Mouse (Mus musculus) bone marrow macrophage, adult 2 months (primary cell): ENCODE measurements at regions not wholly inside any gene's neighbourhood (a gene's known extent, or its start where the extent isn't known, plus 50 kb on each side); places are given as distances from the start of the nearest gene placed in this dataset.

Source experiments
- CTCF ChIP-seq: IDR thresholded peaks from 2 replicates; pipeline ENCODE4 v1.5.1; 2012; ENCODE audit warnings: low read depth, mild to moderate bottlenecking, low read length, moderate library complexity
- POLR2A ChIP-seq: IDR thresholded peaks from 2 replicates; pipeline ENCODE4 v1.6.1; 2012; ENCODE audit warnings: mild to moderate bottlenecking, low read depth, low read length, borderline replicate concordance

- no peak for TF ChIP-seq CTCF
- TF ChIP-seq POLR2A, result no peak
These were observed 141.8 kb upstream of the Hs6st1 start for GRCm38 (mm10) chr1:35926191-35927048.
